Mouse (Mus musculus) cerebellum, postnatal 36 days (tissue): Measurements from ENCODE around the gene Arv1.

ENCODE experiments used
- DNase-seq, 2 experiments: peaks; one replicate each; pipeline ENCODE4 v3.0.0; 2021 to 2022; ENCODE audit warnings: mixed read lengths in 2 of 2

Arv1 gene

DNA sequence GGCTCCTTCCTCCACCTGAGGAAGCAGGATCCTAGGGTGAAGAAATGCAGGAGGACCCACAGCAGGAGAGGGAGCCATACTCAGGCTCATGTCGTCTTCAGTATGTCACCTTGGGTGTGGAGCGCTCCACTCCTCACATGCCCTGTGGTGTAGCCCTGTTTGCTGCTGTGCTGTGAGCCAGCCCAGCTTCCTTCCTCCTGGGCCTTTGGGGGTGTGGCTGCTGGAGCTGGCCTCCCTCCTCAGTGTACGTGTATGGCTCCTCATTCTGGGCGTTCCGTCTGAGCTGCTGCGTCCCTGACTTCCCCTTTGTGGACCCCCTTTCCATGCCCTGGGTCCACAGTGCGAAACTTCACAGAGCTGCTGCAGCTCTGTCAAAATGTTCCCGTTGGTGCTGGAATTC, 10.9 kb downstream of the Arv1 start:
- DNase-seq, result no peak

DNA sequence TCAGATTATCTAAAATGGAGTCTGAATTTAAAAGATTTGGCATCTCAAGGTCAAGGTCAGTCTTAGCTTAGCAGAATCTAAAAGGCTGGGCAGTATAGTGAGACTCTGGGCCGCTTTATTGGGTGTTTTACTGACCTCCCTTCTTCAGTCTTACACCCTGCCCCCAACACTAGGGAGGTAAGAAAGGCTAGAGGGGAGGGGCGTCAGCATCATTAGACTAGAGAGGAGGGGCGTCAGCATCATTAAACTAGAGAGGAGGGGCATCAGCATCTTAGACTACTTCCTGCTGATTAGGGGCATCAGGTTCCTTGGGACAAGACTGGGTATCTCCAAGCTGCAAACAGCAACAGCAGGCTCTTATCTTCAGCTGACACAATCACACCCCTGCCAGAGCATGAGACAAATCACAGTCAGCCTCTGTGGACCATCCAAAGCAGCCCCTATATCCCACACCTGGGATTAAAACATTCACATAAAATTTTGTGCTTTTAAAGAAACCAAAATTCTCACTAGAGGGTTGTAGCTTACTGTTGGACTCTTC, 13.5 kb downstream of the Arv1 start:
- DNase-seq, result no peak

DNA sequence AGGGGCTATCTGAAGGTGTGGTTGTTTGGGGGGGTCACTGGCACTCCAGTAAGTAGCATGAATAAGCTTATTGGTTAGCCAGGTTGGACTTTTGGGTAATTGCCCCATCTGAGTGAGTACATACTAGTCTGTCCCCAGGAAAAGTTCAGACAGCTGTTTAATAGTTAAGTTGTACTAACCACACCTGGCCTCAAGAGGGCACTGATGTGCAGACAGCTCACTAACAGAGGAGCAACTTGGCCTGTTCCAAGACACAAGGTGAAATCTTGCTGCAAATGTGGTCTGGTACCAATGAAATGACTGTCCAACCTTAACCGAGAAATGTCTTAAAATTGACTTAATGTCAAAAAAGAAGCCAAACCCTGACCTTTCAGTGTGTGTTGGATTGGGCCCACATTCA, 17.3 kb downstream of the Arv1 start:
- DNase-seq, result peak; percentile 37 to 56

DNA sequence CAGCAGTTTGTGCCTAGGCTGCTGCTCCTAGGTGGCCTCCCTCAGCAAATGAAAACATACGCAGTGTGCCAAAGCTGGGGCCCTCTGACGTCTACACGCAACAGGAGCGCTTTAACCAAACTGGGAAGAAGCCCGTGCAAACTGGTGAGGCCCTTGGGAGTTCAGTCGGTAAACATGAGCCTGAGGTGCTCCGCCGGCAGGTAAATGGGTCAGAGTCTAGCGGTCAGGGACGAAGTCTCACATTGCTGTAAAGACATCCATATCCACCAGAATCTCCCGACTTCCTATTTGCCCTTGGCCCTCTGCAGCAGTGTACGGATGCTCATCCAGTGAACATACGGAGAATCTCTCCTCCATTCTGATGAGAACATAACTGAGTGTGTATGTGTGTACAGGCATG, 24.7 kb downstream of the Arv1 start:
- no peak for DNase-seq

DNA sequence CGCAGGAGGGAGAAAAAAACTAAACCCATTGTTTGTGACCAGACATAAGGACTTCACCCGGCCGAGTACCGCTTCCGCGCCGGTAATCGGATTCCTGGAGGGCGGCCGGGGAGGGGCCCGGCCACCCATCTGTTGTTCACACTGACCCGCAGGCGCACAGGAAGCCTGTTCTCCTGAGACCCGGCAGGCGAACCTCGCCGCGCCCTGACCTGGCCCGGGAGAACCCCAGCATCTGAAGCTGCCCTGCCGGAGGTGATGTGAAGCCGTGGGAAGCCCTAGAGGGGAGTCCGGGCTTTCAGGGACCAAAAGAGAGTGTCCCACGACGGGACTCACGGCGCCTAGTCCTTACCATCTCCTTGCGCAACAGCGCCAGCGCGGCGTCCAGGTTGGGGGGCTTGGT, 29.3 kb downstream of the Arv1 start:
- no peak for DNase-seq

- DNase-seq, result no peak
Observed at GRCm38 (mm10) chr8:124751709-124752173, 29.8 kb downstream of the Arv1 start, which contains the start of gene Fam89a. Fam89a (minus strand) TSS chr8:124751832.

DNA sequence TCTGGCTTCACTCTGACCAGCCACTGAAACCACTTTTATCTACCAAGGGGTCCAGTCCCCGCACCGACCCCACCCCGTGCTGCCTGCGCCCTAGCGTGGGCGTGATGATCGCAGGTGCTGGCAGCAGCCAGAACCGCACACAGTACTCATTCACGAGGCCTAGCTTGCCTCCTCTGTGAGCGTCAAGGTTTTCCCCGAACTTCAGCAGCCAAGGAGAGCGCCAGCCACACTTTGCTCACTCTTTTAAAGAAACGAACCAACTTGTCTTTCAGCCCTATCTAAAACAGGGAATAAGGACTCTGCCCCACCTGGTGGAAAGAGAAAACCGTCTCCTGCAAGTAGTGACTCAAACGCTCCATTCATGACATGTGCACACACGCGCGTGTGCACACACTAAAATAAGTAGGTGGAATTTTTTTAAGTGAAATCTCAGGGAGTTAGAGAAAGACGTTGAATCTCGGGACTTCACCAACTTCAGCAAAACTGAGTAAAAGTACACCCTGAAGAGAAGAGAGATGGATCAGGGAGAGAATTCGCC, 30.5 kb downstream of the Arv1 start:
- no peak for DNase-seq

DNA sequence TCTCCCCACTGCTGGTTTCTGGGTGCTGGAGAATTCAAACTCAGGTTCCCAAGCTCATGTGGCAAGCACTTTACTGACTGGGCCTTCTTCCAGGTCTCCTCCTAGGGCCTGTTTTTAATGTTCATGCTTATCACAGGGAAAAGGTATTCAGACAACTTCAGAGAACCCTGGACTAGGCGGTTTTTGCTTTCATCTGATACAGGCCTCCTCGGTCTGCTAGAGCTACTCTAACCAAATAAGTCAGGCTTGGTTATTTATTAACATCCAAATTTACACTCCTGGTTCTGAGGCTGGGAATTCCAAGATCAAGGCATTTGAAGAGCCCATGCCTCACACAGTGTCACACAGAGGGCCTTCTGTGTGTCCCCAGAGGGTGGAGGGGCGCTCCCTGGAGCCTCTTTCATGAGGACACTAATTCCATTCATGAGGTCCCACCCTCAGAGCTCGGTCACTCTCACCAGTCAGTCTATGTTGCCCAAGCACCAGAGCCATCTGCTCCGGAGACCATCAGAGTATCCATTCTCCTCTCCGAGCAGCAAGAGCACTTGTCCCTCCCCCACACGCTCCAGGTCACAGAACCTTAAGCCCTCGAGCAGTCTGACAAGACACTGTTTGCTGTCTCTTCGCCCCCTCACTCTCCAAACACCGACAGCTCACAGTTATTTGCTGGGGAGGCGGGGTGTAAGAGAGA, 32.3 kb downstream of the Arv1 start:
- no peak for DNase-seq

- no peak for DNase-seq
Observed at GRCm38 (mm10) chr8:124754792-124755190, 32.9 kb downstream of the Arv1 start.

DNA sequence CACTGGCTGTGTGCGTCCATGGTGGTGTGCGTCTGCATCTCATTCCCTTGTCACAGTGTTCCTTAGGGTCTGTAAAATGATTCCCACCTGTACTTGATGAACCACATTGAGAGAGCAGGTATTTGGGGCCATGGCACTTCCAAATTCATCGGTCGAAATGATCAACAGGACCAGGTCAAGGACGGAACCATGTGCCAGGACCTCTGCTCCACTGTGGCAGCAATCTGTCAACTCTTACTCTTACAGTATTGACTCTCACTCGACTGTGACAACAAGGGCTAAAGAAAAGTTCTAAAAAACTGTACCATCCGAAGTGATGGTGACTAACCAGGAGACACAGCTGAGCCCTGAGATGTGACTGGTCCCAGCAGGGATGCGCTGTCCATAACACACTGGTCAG, 33.5 kb downstream of the Arv1 start:
- no peak for DNase-seq

GRCm38 (mm10) chr8:124756153-124756552, 34.2 kb downstream of the Arv1 start:
- DNase-seq, result no peak

GRCm38 (mm10) chr8:124756601-124757000, 34.7 kb downstream of the Arv1 start:
- DNase-seq, result no peak

GRCm38 (mm10) chr8:124758544-124758943, 36.6 kb downstream of the Arv1 start:
- DNase-seq, result no peak

GRCm38 (mm10) chr8:124763061-124763460, 41.1 kb downstream of the Arv1 start:
- no peak for DNase-seq

DNA sequence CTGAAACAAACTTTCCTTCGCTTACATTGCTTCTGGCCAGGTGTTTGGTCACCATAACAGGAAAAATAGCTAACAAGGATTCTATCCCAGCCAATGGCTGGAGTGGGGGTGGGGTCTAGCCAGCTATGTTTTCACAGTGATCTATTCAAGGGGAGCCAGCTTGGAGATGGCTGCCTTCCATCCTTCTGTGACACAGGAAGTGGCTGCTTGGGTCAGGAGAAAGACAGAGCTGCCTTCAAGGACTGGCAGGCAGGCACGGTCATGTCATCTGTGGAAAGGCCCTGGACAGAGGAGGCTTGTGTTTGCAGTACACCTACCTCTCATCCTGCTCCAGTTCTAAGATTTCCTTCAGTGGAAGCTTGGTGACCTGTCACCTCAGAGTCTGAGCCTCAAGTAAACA, 50.5 kb downstream of the Arv1 start:
- DNase-seq, result no peak

- peak; percentile 86 to 87 for DNase-seq
Observed at GRCm38 (mm10) chr8:124775695-124776094, 53.8 kb downstream of the Arv1 start.

DNA sequence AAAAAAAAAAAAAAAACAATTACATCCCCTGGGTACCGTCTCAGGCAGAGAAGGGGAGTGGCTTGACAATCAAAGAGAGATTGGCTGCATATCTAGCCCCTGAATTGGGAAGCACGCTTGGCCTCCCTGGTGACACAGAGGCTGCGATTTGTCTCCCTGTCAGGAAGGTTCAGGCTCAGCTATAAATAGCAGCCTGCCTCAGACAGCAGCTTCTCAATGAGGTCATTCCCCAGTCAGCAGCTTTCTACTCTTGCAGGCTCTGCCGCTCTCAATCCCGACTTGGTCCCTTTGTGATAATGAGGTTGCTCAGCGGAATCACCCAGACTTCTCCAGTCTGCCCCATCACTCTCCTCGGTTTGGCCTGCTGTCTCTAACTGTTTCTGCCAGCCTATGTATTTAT, 58.3 kb downstream of the Arv1 start:
- DNase-seq, result peak; percentile 65 to 74

DNA sequence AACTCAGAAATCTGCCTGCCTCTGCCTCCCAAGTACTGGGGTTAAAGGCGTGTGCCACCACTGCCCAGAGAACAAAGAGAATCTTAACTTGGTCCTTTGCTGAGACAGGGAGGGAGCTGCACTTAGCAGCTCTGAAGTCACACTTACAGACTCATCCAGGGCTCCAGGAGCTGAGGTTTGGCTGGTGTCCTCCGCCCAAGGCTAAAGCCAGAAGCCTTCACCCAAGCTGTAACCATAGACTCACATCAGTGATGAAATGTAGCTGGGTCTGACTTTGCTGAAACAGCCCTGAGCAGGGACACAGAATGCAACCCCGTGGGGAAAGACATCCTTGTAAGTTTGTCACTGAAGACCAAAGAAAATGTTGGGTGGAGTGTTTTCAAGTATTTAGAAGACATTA, 60.5 kb downstream of the Arv1 start:
- DNase-seq, result no peak

DNA sequence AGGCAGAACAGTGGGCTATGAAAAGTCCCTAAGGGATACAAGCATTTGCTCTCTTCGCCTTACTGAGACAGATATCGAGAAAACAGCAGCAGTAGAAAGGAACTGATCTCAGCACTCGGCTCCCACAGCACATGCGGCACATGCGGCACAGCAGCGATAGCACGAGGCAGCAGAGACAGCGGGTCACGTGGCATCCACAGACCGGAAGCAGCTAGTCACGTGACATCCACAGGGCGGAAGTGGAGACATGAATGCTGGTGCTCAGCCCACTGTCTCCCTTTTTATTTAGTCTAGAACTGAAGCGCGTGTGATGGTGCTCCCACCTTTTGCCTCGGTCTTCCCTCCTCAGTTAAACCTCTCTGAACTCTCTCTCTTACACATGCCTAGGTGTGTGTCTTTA, 61.3 kb downstream of the Arv1 start:
- no peak for DNase-seq
